Mouse (Mus musculus) G1E-ER4 (cell line): Measurements from ENCODE around the gene Tmbim1. TPM values are rescaled to one million over a fixed set of nuclear protein-coding genes. Genes with fewer than 3 reads are reported as not detected.

Experiments
- GATA1 ChIP-seq: IDR thresholded peaks from one replicate; pipeline ENCODE4 v1.8.0; 2012; ENCODE audit warnings: low read length, inconsistent platforms
- polyA plus RNA-seq: library from polyadenylated mRNA; stranded (reverse); fragments of >175 nt; gene quantifications from 2 replicates; pipeline ENCODE4 v1.2.3, GENCODE M21; 2012

Gene Tmbim1
- polyA plus RNA-seq, 1 experiment = 214 TPM

DNA sequence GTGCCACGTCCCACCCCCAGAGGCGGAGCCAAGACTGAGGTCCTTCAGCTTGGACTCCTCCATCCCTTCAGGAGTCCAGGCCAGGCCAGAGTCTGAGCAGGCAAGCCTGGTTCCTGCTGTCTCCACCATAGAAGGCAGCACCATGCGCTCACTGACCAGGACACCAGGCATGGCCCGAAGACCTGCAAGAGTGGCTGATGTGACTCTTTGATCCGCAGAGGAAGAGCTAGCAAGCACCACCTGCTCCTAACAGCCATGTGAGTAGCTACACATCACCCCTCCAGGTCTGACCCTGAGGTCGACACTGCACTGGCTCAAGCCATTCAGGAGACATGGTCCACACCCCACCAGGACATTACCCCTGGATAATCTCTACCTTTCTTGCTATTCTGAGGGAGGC is 28.4 kb downstream of the Tmbim1 start:
- TF ChIP-seq GATA1 = no peak

DNA sequence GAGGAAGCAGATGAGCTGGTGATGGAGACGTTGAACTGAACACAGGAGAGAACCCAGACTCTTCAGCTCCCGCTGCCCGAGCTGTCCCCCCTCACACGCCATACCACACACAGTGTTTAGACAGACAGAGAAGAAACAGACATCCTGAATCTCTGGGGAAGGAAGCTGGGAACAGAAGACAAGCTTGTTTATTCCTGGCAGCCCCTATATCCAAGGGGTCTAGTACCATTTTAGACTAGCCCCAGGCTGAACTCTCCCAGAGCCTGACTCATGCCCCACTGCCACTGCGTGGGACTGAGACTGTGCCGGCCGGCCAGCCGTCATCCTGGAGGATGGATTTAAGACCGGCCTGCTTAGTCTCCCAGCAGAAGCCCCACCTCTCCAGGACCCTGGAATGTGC is 30.4 kb downstream of the Tmbim1 start:
- TF ChIP-seq GATA1 = no peak

DNA sequence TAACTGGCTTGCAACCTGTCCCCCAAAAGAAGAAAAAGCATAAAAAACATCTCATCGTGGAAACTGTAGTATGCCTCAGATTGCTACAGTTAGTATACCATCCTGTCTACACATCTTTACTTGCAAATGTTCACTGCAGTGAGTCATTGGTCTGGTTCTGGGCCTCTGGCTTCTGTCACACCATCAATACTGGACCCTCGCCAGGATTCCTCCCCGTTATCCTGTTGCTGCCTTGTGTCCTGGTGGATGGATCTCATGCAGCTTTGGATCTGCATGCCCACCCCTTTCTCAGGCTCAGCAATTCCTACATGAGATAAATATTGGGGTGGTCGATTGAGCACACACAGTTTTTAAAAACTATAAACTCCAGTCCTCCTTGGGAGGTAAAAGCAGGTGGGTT is 33.8 kb downstream of the Tmbim1 start:
- TF ChIP-seq GATA1 = no peak

DNA sequence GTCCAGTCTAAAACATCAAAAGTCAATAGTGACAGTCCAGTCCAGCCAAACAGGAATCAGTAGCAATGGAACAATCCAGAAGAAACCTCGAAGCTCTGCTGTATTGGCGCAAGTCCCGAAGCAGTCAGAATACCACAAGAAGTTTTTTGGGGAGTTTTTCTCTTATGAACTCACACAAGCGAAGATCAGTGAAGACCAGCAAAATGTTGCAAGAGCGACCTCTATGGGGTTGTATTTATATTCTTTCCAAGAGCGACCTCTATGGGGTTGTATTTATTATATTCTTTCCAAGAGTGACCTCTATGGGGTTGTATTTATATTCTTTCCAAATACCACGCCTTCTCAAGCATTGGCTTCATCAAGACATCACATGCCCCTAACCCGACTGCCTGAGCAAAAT is 36.7 kb downstream of the Tmbim1 start:
- no peak for TF ChIP-seq GATA1

DNA sequence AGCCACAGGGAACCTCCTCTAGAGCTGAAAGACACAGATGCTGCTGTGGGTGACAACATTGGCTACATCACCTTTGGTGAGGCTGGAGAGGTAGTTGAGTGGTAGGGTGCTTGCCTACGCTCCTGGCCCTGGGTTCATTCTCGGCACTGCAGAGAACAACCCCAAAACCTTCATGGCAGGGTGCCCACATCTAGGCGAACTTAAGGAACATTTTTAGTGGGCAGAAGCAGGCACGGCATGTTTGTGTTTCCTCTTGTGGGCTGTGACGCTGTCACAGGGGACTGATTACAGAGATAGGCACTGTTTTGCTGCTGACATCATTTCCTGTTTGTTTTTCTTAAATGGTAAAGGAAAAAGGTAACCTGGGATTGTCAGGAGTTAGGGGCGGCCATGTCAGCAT is 42.9 kb downstream of the Tmbim1 start:
- TF ChIP-seq GATA1 = no peak

DNA sequence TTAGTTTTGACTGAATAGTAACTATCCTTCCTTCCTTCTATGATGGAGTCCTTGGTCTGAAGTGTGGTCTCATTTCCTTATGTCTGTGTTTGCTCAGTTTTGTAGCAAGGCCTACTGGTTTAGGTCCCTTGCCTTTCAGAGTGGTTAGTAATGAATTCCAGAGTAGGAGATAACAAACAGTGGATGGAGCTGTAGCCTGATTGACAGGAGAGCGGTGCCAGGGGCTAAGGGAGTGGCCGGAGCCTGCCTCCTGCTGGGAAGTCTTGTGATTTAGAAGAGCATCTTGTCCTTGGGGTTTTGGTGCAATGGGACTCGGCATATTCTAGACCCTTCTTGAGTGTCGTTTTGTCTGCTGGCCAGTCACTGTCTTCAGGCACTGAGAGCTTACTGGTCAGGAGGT is 48.6 kb downstream of the Tmbim1 start:
- TF ChIP-seq GATA1 = no peak

DNA sequence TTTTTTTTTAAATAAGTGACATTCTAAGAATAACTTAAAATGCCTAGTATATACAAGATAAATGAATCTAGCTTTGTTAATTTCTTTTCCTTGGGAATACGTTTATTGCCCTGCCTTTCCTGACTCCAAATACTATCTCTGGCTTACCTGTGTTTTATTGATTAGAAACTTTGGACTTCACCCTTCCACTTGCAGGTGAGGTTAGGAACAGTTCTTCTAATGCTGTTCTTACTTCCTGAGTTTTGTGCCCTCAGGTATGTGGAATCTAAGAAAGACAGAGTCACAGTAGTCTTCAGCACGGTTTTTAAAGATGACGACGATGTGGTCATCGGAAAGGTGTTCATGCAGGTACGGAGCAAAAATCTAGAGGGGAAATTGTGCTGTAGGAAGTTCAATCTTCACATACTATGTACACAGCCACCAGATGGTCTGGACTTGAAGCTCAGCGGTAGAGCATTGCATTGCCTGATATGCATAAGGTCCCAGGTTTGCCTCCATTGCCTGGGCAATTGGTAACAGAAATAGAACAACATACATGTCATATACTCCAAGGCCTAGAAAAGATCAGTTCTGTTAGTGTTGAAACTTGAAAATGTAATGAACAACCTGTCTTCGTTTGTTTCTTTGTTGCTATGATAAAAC is 49.6 kb downstream of the Tmbim1 start:
- no peak for TF ChIP-seq GATA1

DNA sequence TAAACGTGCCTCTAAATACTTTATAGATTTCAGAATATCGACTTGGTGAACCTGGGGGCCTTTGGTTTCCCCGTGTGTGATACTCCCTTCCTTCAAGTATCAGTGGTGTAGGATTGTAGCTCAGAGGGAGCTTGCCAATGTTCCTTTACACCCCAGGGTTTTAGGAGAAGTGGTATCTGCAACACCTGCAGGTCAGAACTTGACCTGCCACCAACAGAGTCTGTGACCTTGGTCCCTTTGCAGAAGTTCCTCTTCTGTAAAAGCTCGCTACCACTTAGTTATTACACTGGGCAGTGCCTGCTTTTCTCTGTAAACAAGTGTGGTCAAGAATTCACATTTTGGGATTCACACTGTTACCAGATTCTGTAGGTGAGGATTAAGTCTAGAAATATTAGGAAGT is 55.3 kb downstream of the Tmbim1 start:
- no peak for TF ChIP-seq GATA1

DNA sequence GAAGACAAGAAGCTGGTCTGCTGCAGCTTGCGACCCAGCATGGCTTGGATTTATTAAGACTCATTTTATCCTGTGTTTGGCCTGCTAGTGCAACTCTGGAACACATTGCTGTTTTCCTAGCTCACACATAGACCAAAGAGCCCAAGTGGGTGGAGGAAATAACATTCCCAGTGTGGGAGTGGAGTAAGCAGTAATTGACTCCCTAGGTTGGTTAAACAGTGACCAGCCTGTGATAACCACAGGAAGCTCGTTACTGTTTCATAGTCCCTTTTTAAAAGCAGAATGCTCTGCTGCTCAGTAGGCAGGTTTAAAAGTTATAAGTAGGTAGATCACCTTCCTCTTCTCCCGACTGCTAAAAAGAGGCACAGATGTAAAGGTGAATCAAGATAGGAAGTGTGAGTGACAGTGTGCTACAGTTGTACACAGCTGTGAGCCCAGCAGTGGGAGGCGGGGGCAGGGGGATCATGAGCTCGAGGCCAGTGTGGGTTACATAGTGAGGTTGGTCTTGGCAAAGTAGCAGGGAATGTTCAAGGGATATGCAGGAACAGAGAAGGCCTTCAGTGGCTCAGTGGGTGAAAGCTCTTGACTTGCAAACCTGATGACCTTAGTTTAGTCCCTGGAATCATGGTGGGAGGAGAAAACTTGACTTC is 56.0 kb downstream of the Tmbim1 start:
- no peak for TF ChIP-seq GATA1

DNA sequence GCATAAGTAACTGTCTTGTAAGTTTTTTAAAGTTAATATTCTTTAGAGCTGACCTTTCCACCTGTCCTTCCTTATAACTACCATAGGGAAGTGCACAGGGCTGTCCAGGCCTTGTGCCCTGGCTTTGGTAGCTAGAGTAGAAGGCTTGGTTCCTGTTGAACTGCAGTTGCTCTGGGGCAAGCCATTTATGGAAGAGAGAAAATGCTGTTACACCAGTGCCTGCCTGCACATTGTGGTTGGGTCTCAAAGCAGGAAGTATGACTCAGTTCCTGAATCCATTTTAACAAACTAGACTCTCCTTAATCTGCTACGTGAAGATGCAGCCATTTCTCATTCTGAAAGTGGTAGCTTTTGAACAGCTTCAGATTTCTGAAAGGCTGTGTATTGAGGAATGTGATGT is 56.6 kb downstream of the Tmbim1 start:
- no peak for TF ChIP-seq GATA1

DNA sequence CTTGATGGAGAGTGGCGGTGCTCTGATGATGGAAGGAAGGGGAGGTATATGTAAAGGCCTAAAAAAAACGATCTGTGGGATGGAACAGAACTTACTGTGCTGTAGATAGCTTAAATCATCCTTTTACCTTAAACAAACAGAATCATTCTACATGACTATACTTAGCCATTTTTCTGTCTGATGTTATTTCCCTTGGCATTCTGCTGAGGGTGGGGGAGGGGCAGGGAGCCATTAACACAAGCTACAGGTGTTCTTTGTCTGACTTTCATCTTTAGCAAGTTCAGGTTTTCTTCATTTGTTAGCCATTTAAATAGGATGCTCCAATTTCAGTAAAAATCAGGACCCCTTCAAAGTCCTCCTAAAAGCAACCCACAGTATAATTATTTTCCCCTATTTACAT is 59.9 kb downstream of the Tmbim1 start:
- no peak for TF ChIP-seq GATA1

DNA sequence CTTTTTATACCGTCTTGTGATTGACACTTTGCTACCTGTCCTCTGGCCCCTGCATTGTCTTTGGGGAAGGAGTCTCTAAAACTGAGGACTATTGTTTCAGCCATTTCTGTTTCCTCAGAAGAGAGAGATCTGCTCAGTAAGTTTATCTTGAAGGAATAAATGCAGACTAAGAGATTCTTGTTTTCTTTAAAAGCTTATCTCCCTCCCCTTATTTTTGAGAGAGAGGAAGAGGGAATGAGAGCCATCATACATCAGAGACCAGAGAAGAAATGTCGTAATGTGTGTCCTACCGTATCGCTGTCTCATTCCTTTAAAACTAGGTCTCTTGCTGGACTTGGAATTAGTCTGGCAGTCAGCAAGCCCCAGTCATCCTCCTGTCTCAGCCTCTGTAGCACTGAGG is 64.6 kb downstream of the Tmbim1 start:
- TF ChIP-seq GATA1 = no peak

DNA sequence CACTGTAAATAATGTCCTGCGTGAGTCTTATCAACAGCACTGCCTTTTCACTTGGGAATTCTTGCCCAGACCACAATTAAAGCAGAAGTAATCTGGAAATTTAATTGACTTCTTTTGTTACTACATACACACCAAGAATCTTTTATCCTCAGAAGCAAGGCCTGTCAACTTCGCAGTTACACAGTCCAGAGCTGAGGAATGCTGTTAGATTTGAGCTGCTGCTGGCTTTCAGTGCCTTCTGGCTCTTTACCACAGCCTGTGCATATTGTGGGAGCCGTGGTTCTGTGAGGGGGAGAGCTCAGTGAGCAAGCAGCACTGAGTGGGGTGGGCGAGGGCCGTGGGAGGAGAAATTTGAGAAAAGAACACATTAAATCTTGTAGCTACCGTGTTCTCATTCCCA is 65.1 kb downstream of the Tmbim1 start:
- TF ChIP-seq GATA1 = no peak

DNA sequence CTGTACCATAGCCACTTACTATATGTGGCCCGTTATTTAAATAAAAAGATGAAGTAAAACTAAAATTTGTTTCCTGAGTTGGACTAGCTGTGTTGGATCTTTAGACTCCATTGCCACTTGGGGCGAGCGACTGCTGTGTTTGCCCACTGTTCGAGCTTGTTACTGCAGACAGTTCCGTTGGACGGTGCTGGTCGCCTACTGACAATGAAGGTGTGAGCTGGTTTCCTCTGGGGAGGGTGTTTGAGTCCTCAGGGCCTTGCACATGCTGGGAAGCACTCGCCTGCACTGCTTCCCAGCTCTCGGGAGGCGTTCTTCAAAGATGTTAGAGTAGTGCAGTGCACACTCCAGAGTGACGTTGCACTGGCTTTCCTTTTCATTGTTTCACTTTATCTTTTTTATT is 65.8 kb downstream of the Tmbim1 start:
- TF ChIP-seq GATA1 = no peak

DNA sequence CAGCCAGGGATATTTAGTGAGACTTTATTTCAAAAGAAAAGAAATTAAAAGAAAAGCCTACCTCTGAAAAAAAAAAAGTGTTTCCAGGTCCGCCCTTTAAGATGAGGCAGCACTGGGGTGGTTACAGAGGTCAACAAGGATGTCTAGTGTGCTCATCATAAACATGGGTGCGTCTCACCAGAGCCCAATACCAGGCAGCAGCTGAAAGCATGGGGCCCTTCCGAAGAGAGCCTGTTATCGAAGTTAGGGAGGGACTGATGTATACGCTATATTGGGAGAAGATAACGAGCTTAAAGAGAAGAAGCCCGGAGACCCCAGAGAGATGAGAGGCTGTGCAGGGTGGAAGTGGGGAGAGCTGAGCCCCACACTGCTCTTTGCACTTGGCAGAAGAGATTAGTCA is 66.3 kb downstream of the Tmbim1 start:
- TF ChIP-seq GATA1 = no peak

Other genes starting within 250 kb of the Tmbim1 start
- gene Tns1, start 181.2 kb downstream of the Tmbim1 start, polyA plus RNA-seq = 0.75 and 0.85 TPM in 2 replicates
- gene Rufy4, start 180.1 kb downstream of the Tmbim1 start, polyA plus RNA-seq = not detected in 2 replicates
- gene Cxcr2, start 151.6 kb downstream of the Tmbim1 start, polyA plus RNA-seq = 0.02 TPM in 1 of 2 replicates, not detected in the other
- gene Cxcr1, start 111.0 kb downstream of the Tmbim1 start, polyA plus RNA-seq = not detected in 2 replicates
- gene Arpc2, start 69.5 kb downstream of the Tmbim1 start, polyA plus RNA-seq = 655 and 745 TPM in 2 replicates
- not detected in 2 replicates for gene Gpbar1, start 27.1 kb downstream of the Tmbim1 start, polyA plus RNA-seq
- 311 and 386 TPM in 2 replicates for gene Aamp, start 20.9 kb downstream of the Tmbim1 start, polyA plus RNA-seq
- 165 and 228 TPM in 2 replicates for gene Pnkd, start 20.7 kb downstream of the Tmbim1 start, polyA plus RNA-seq
- not detected in 2 replicates for gene Catip, start 56.5 kb upstream of the Tmbim1 start, polyA plus RNA-seq
- gene Slc11a1, start 69.6 kb upstream of the Tmbim1 start, polyA plus RNA-seq = not detected in 2 replicates
- 342 and 395 TPM in 2 replicates for gene Ctdsp1, start 85.9 kb upstream of the Tmbim1 start, polyA plus RNA-seq
- 0.11 and 0.22 TPM in 2 replicates for gene Vil1, start 103.8 kb upstream of the Tmbim1 start, polyA plus RNA-seq
- gene Cnot9, start 200.4 kb upstream of the Tmbim1 start, polyA plus RNA-seq = 34.8 and 35.0 TPM in 2 replicates
- gene Plcd4, start 237.3 kb upstream of the Tmbim1 start, polyA plus RNA-seq = not detected in 2 replicates
- 3.4 and 8.5 TPM in 2 replicates for gene Usp37, start 238.7 kb upstream of the Tmbim1 start, polyA plus RNA-seq